Mouse (Mus musculus) C2C12 (cell line): ENCODE results near the gene Ypel2. TPM values are rescaled to one million over a fixed set of nuclear protein-coding genes. Genes with fewer than 3 reads are reported as not detected.

Experiments used
- H3K27me3 ChIP-seq: one replicate; pipeline ENCODE4 v1.6.1; 2011; ENCODE audit not compliant: control insufficient read depth, insufficient read depth, insufficient read length
- H3K36me3 ChIP-seq: one replicate; pipeline ENCODE4 v1.6.1; 2011; ENCODE audit not compliant: control insufficient read depth, insufficient read depth
- H3K4me3 ChIP-seq: one replicate; pipeline ENCODE4 v1.5.1; 2011; ENCODE audit warnings: mild to moderate bottlenecking, control low read depth; ENCODE audit not compliant: poor library complexity, insufficient read depth, severe bottlenecking
- H3K79me2 ChIP-seq: one replicate; pipeline ENCODE4 v1.6.1; 2011; ENCODE audit not compliant: control insufficient read depth, insufficient read depth
- H3K79me3 ChIP-seq: one replicate; pipeline ENCODE4 v1.6.1; 2011; ENCODE audit warnings: low read depth, control low read depth
- H3ac ChIP-seq: one replicate; pipeline ENCODE3; 2011; ENCODE audit warnings: low read depth; ENCODE audit not compliant: control insufficient read depth, insufficient read length
- CEBPB ChIP-seq: IDR thresholded peaks from one replicate; pipeline ENCODE4 v1.6.1; 2011; ENCODE audit warnings: low read depth, mild to moderate bottlenecking, control low read depth, moderate library complexity
- CTCF ChIP-seq: IDR thresholded peaks from one replicate; pipeline ENCODE4 v1.5.1; 2011; ENCODE audit not compliant: control insufficient read depth, insufficient read depth, insufficient read length
- FOSL1 ChIP-seq: IDR thresholded peaks from one replicate; pipeline ENCODE4 v1.8.0; 2011; ENCODE audit warnings: mild to moderate bottlenecking, low read length; ENCODE audit not compliant: poor library complexity, insufficient read depth, severe bottlenecking
- MAX ChIP-seq: IDR thresholded peaks from one replicate; pipeline ENCODE4 v1.6.1; 2011; ENCODE audit warnings: mild to moderate bottlenecking, control low read depth
- MYOD1 ChIP-seq: IDR thresholded peaks from one replicate; pipeline ENCODE4 v1.6.1; 2011; ENCODE audit warnings: low read depth; ENCODE audit not compliant: control insufficient read depth, insufficient read length
- MYOG ChIP-seq: IDR thresholded peaks from one replicate; pipeline ENCODE4 v1.6.1; 2011; ENCODE audit not compliant: control insufficient read depth, insufficient read length; ENCODE audit errors: extremely low read depth
- USF1 ChIP-seq: IDR thresholded peaks from one replicate; pipeline ENCODE4 v1.6.1; 2011; ENCODE audit warnings: low read depth, mild to moderate bottlenecking, control low read depth, moderate library complexity
- polyA plus RNA-seq: library from polyadenylated mRNA; unstranded; fragments of >200 nt; fragmentation: generic; extraction: Trizol; gene quantifications from one replicate; pipeline ENCODE4 v1.2.1, GENCODE M21; 2012; ENCODE audit warnings: missing spikeins

The Ypel2 gene
- polyA plus RNA-seq, 1 experiment, result 0.14 TPM

DNA sequence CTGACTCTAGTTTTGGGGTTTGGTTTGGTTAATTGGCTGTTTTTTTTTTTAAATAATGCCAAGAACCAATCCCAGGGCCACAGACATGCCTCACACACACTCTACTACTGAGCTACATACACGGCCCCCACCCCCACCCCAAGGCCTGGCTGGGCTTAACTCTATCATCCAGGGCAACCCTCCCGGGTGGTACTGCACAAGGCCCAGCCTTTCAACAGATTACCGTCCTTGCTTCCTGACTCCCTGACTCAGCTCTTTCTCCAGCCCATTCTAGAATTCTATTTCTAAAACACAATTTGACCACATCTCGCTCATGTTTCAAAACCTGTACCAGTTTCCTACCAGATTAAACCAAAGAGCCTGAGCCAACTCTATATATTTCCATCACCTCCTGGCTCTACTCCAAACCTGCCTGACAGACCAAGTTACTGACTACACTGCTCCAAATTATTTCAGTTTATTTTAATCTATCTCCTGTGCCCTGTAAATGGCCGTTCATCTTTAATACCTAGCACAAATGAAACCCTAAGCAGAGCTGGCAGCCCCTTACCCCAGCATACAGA, 12.2 kb downstream of the Ypel2 start:
- H3K79me2 ChIP-seq, result no peaks in the 10 kb centered on the region
- H3K27me3 ChIP-seq, result no peaks in the 10 kb centered on the region
- H3ac ChIP-seq, result no peak overlapping the region
- H3K36me3 ChIP-seq, result no peaks in the 10 kb centered on the region
- H3K4me3 ChIP-seq, result no peak overlapping the region
- no peaks in the 10 kb centered on the region for H3K79me3 ChIP-seq
- TF ChIP-seq MAX (no peak), FOSL1 (no peak), MYOD1 (no peak)

DNA sequence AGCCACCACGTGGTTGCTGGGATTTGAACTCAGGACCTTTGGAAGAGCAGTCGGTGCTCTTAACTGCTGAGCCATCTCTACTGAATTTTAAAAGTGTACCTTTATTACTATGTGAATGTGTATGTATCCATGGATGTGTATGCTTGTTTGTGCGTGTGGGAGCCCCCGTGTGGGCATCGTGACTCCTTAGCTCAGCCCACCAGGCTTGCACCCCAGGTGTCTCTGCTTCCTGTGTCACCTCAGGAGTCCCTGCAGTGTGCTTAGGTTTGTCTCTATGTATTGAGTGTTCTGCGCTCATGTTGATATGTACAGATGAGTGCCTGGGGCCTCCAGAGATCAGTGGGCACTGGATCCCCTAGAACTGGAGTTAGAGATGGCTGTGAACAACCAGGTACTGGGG, 13.0 kb downstream of the Ypel2 start:
- TF ChIP-seq MYOD1 (no peak), FOSL1 (no peak), MYOG (no peak), CTCF (no peak), USF1 (no peak), MAX (no peak), CEBPB (no peak)
- Histone ChIP-seq H3K79me3 (no peaks in the 10 kb centered on the region), H3K4me3 (no peak overlapping the region), H3K27me3 (no peaks in the 10 kb centered on the region), H3ac (no peak overlapping the region), H3K79me2 (no peaks in the 10 kb centered on the region), H3K36me3 (no peaks in the 10 kb centered on the region)

GRCm38 (mm10) chr11:86979799-86980198, 13.7 kb downstream of the Ypel2 start:
- Histone ChIP-seq H3K27me3 (no peaks in the 10 kb centered on the region), H3K4me3 (no peak overlapping the region), H3K36me3 (no peaks in the 10 kb centered on the region), H3K79me2 (no peaks in the 10 kb centered on the region), H3ac (no peak overlapping the region), H3K79me3 (no peaks in the 10 kb centered on the region)
- TF ChIP-seq MYOG, result no peak
- TF ChIP-seq CTCF, result no peak
- no peak for TF ChIP-seq USF1
- no peak for TF ChIP-seq MAX
- no peak for TF ChIP-seq MYOD1
- TF ChIP-seq FOSL1, result no peak
- TF ChIP-seq CEBPB, result no peak

DNA sequence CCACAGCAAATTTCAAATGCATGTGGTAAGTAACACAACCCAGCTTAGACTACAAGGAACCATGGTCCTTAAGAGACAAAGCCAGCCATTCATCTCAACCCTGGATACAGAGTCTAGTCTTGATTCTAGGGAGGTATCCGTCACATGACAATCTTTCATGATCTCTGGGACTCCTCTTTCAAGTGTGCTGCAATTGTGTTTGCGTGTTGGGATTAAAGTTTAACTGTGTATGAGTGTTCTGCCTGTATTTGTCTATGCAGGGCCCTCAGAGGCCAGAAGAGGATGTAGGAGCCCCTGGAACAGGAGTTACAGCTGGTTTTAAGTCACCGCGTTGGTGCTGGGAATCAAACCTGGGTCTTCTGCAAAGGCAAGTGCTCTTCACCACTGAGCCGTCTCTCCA, 16.3 kb downstream of the Ypel2 start:
- Histone ChIP-seq H3K27me3 (peaks cover 3% of the 10 kb centered on the region), H3K36me3 (no peaks in the 10 kb centered on the region), H3K79me2 (no peaks in the 10 kb centered on the region), H3K79me3 (no peaks in the 10 kb centered on the region), H3K4me3 (no peak overlapping the region), H3ac (no peak overlapping the region)
- no peak for TF ChIP-seq MYOD1

- Histone ChIP-seq H3ac (no peak overlapping the region), H3K79me3 (no peaks in the 10 kb centered on the region), H3K36me3 (no peaks in the 10 kb centered on the region), H3K4me3 (no peak overlapping the region), H3K79me2 (no peaks in the 10 kb centered on the region), H3K27me3 (peaks cover 7% of the 10 kb centered on the region)
- no peak for TF ChIP-seq MAX
- TF ChIP-seq USF1, result no peak
- no peak for TF ChIP-seq MYOD1
- no peak for TF ChIP-seq CTCF
- TF ChIP-seq MYOG, result no peak
- no peak for TF ChIP-seq CEBPB
- TF ChIP-seq FOSL1, result no peak
Measured at GRCm38 (mm10) chr11:86974401-86974800, 19.1 kb downstream of the Ypel2 start.

- Histone ChIP-seq H3K79me2 (no peaks in the 10 kb centered on the region), H3K36me3 (no peaks in the 10 kb centered on the region), H3K4me3 (no peak overlapping the region), H3ac (no peak overlapping the region), H3K79me3 (no peaks in the 10 kb centered on the region), H3K27me3 (peaks cover 7% of the 10 kb centered on the region)
- no peak for TF ChIP-seq MYOD1
Measured at GRCm38 (mm10) chr11:86973255-86973654, 20.3 kb downstream of the Ypel2 start.
